Mouse (Mus musculus): ENCODE results near the gene Zfp658.

DNA sequence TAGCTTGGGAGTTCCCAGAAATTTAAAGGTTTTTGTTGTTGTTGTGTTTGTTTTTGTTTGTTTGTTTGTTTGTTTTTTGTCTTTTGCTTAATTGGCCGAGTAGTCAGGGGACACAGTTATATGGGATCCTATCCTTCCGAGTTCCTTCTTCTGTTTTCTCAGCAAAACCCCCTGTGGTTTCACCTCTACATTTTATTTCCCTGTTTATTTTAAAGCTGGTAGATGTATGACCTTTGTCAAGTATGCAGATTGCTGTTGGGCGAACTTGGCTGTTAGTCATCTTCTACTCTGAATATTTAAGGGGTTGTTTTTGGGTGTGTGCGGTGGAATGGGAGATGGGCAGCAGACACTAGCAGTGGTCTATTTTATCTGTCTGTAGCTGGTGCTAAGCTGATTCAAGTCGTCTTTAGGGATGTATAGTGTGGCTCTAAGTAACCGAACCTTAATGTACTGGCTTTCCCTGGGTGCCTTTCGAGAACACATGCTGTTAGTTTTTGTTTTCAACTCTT, 46.3 kb downstream of the Zfp658 start:
- TF ChIP-seq CTCF (IDR thresholded peaks at IDR 0.05; ENCODE audit: borderline replicate concordance, insufficient read depth, low read depth, low read length) (no peak), POLR2A (IDR thresholded peaks at IDR 0.05; ENCODE audit: borderline replicate concordance, insufficient read depth, low read length) (no peak)

All from cerebellum, adult 2 months (tissue).